In genomic region chr5:24729797-24730487, GRCm38 (mm10) we compare ENCODE assay signal across 9 mouse cellular contexts. TPM values are rescaled to one million over a fixed set of nuclear protein-coding genes. Genes with fewer than 3 reads are reported as not detected.
DNase-seq lines count a peak whose midpoint lies in the region; ATAC-seq lines count a peak whose summit lies in the region.
"Had no signal": no experiment of that assay in that cellular context is flagged by ENCODE, and none has a peak within 500 bp of the region (broad histone marks: within the 10 kb centered on the region; RNA-seq: fewer than 3 reads in every experiment).

No protein-coding gene starts in this region.

- H3K4me2 ChIP-seq in lung, embryonic 16.5 days (ENCODE audit: low read depth, low read length), result peak overlapping the region; percentile 87
- H3K4me2 ChIP-seq in forebrain, embryonic 15.5 days (replicated peaks), result peak overlapping the region; percentile 46
- H3K4me2 ChIP-seq in liver, embryonic 13.5 days, result peak overlapping the region; percentile 56
- H3K4me2 ChIP-seq in stomach, embryonic 14.5 days (replicated peaks; ENCODE audit: low read depth, low read length), result peak overlapping the region; percentile 93

- H3K36me3 ChIP-seq in lung, embryonic 16.5 days (ENCODE audit: control insufficient read depth, insufficient read depth, low read length), result no peaks in the 10 kb centered on the region
- H3K36me3 ChIP-seq in forebrain, embryonic 15.5 days, result no peaks in the 10 kb centered on the region
- no peaks in the 10 kb centered on the region for H3K36me3 ChIP-seq in liver, embryonic 13.5 days
- H3K36me3 ChIP-seq in stomach, embryonic 14.5 days (ENCODE audit: control insufficient read depth, insufficient read depth, low read length), result no peaks in the 10 kb centered on the region

- H3K9me3 ChIP-seq in lung, embryonic 16.5 days (ENCODE audit: control insufficient read depth, low read length), result no peaks in the 10 kb centered on the region
- no peaks in the 10 kb centered on the region for H3K9me3 ChIP-seq in forebrain, embryonic 15.5 days
- no peaks in the 10 kb centered on the region for H3K9me3 ChIP-seq in liver, embryonic 13.5 days (replicated peaks)
- H3K9me3 ChIP-seq in stomach, embryonic 14.5 days (ENCODE audit: control insufficient read depth, low read depth, low read length), result no peaks in the 10 kb centered on the region

- no peaks in the 10 kb centered on the region; the same call in 1 of the 2 replicates for H3K27me3 ChIP-seq in lung, embryonic 16.5 days (ENCODE audit: control insufficient read depth, insufficient read depth, low read depth, low read length)
- peaks cover 35% of the 10 kb centered on the region for H3K27me3 ChIP-seq in forebrain, embryonic 15.5 days
- peaks cover 47% of the 10 kb centered on the region for H3K27me3 ChIP-seq in liver, embryonic 13.5 days
- no peaks in the 10 kb centered on the region for H3K27me3 ChIP-seq in stomach, embryonic 14.5 days (ENCODE audit: control insufficient read depth, insufficient read depth, low read length)

- WGBS in lung, embryonic 16.5 days, result 1% methylated on average over 43 of the region's 49 CpGs
- 1% methylated on average over 49 of the region's 49 CpGs for WGBS in forebrain, embryonic 15.5 days
- 6% methylated on average over 49 of the region's 49 CpGs for WGBS in liver, embryonic 13.5 days (ENCODE audit: insufficient replicate concordance)
- WGBS in stomach, embryonic 14.5 days, result 2% methylated on average over 49 of the region's 49 CpGs

- ATAC-seq in lung, embryonic 16.5 days (ENCODE audit: low read depth), result peak; percentile 15
- no peak for ATAC-seq in forebrain, embryonic 15.5 days (replicated peaks)
- ATAC-seq in liver, embryonic 13.5 days (ENCODE audit: low read depth), result no peak
- ATAC-seq in stomach, embryonic 14.5 days (ENCODE audit: insufficient number of reproducible peaks, insufficient read depth, low FRiP score, low read depth), result no peak

- H3K27ac ChIP-seq in lung, embryonic 16.5 days (ENCODE audit: low read length), result peak overlapping the region; percentile 88
- no peak overlapping the region for H3K27ac ChIP-seq in forebrain, embryonic 15.5 days (replicated peaks)
- H3K27ac ChIP-seq in liver, embryonic 13.5 days, result no peak overlapping the region
- H3K27ac ChIP-seq in stomach, embryonic 14.5 days (ENCODE audit: low read length), result 0 out of 2 replicates have a peak overlapping the region, but pooled peaks have one; percentile 3

- H3K4me3 ChIP-seq in lung, embryonic 16.5 days (ENCODE audit: low read length), result peak overlapping the region; percentile 76
- peak overlapping the region; percentile 38 for H3K4me3 ChIP-seq in forebrain, embryonic 15.5 days
- H3K4me3 ChIP-seq in liver, embryonic 13.5 days (replicated peaks), result peak overlapping the region; percentile 50
- peak overlapping the region; percentile 66 for H3K4me3 ChIP-seq in stomach, embryonic 14.5 days (ENCODE audit: low read depth, low read length)
- H3K4me3 ChIP-seq: myocyte had no signal

- DNase-seq in lung, postnatal 14 days, result no peak
- DNase-seq in liver, embryonic 13.5 days, result no peak
- DNase-seq in gastrocnemius, postnatal 10 days, result no peak
- no peak for DNase-seq in frontal cortex, postnatal 25 days (ENCODE audit: low spot score in 2 of 2)
- no peak for DNase-seq in cerebellum, adult 18-20 months

- H3K9ac ChIP-seq in lung, embryonic 16.5 days (ENCODE audit: low read length), result peak overlapping the region; percentile 87
- peak overlapping the region; percentile 14 for H3K9ac ChIP-seq in forebrain, embryonic 15.5 days (replicated peaks)
- peak overlapping the region; percentile 47 for H3K9ac ChIP-seq in liver, embryonic 13.5 days
- peak overlapping the region; percentile 73 for H3K9ac ChIP-seq in stomach, embryonic 14.5 days (replicated peaks; ENCODE audit: low read depth, low read length)

- H3K4me1 ChIP-seq in lung, embryonic 16.5 days (replicated peaks; ENCODE audit: control insufficient read depth, insufficient read depth, low read length), result peaks cover 47% of the 10 kb centered on the region
- H3K4me1 ChIP-seq in forebrain, embryonic 15.5 days, result peaks cover 15% of the 10 kb centered on the region
- H3K4me1 ChIP-seq in liver, embryonic 13.5 days (replicated peaks), result peaks cover 28% of the 10 kb centered on the region
- peaks cover 26% of the 10 kb centered on the region for H3K4me1 ChIP-seq in stomach, embryonic 14.5 days (ENCODE audit: control insufficient read depth, insufficient read depth, low read length)

RNA-seq across cellular contexts. Expression of gene Wdr86, which starts 0.6 kb away (rescaled TPM):
- polyA plus RNA-seq in lung, embryonic 16.5 days (2015; fragmentation: Nextera tagmentation; extraction: Ambion mirVana), result 30.5 and 31.5 TPM in 2 replicates
- polyA plus RNA-seq in forebrain, embryonic 15.5 days (2015; fragmentation: Nextera tagmentation; extraction: Ambion mirVana), result 4.0 and 4.5 TPM in 2 replicates
- polyA plus RNA-seq in liver, embryonic 13.5 days (2015; fragmentation: Nextera tagmentation; extraction: Ambion mirVana), result 1.5 and 2.0 TPM in 2 replicates
- polyA plus RNA-seq in stomach, embryonic 14.5 days (2014; fragmentation: Nextera tagmentation; extraction: Ambion mirVana), result 18.7 and 21.0 TPM in 2 replicates
- 1 to 10 TPM in 1 of 2 experiments, under 1 TPM in 1; 0.70 to 1.2 TPM for total RNA-seq in gastrocnemius, postnatal 10 days (2021)
- polyA plus RNA-seq: myocyte had no signal

RNA-seq across cellular contexts. Expression of gene Crygn, which starts 27.9 kb away (rescaled TPM):
- 3.2 and 3.4 TPM in 2 replicates for polyA plus RNA-seq in lung, embryonic 16.5 days (2015; fragmentation: Nextera tagmentation; extraction: Ambion mirVana)
- 1.8 TPM in 2 replicates for polyA plus RNA-seq in forebrain, embryonic 15.5 days (2015; fragmentation: Nextera tagmentation; extraction: Ambion mirVana)
- 0.74 TPM in 1 of 2 replicates, not detected in the other for polyA plus RNA-seq in liver, embryonic 13.5 days (2015; fragmentation: Nextera tagmentation; extraction: Ambion mirVana)
- 3.1 TPM in 1 of 2 replicates, not detected in the other for polyA plus RNA-seq in stomach, embryonic 14.5 days (2014; fragmentation: Nextera tagmentation; extraction: Ambion mirVana)
- not detected for total RNA-seq in gastrocnemius, postnatal 10 days (2021)
- polyA plus RNA-seq: myocyte had no signal

RNA-seq across cellular contexts. Expression of gene Nub1, which starts 44.6 kb away (rescaled TPM):
- 39.0 and 40.0 TPM in 2 replicates for polyA plus RNA-seq in lung, embryonic 16.5 days (2015; fragmentation: Nextera tagmentation; extraction: Ambion mirVana)
- polyA plus RNA-seq in forebrain, embryonic 15.5 days (2015; fragmentation: Nextera tagmentation; extraction: Ambion mirVana), result 59.7 and 61.2 TPM in 2 replicates
- polyA plus RNA-seq in liver, embryonic 13.5 days (2015; fragmentation: Nextera tagmentation; extraction: Ambion mirVana), result 12.3 and 15.7 TPM in 2 replicates
- polyA plus RNA-seq in stomach, embryonic 14.5 days (2014; fragmentation: Nextera tagmentation; extraction: Ambion mirVana), result 33.5 and 36.0 TPM in 2 replicates
- total RNA-seq in gastrocnemius, postnatal 10 days (2021), result 10 to 100 TPM; 22.8 to 24.3 TPM

Comparison
In these comparisons a context has a peak if more than half of its experiments do, and no peak if none do; other contexts are left out.
1. H3K27ac ChIP-seq: peak in lung, embryonic 16.5 days (single experiment) and stomach, embryonic 14.5 days (single experiment); none in forebrain, embryonic 15.5 days (single experiment) and liver, embryonic 13.5 days (single experiment).
2. H3K9ac ChIP-seq: peak in every context shown above with its lines; median percentile 87 in lung, embryonic 16.5 days; 73 in stomach, embryonic 14.5 days; 47 in liver, embryonic 13.5 days; 14 in forebrain, embryonic 15.5 days.
3. Peak in every context shown above with its lines, with median percentiles within 50 percentile points of each other: H3K4me2 ChIP-seq and H3K4me3 ChIP-seq.